Mouse (Mus musculus) forebrain, embryonic 15.5 days (tissue): ENCODE results near the gene Cd47. TPM values are rescaled to one million over a fixed set of nuclear protein-coding genes. Genes with fewer than 3 reads are reported as not detected.

Experiments
- polyA plus RNA-seq: library from polyadenylated mRNA; unstranded; fragments of >200 nt; fragmentation: Nextera tagmentation; extraction: Ambion mirVana; gene quantifications from 2 replicates; pipeline ENCODE4 v1.2.1, GENCODE M21; 2015

Cd47 gene
- polyA plus RNA-seq, 1 experiment from 2014 or later = 123 TPM

Other genes starting within 250 kb of the Cd47 start
- gene Ift57, start 101.3 kb upstream of the Cd47 start, polyA plus RNA-seq = 46.9 and 48.6 TPM in 2 replicates